Mouse (Mus musculus): Measurements from ENCODE around the gene Gamt.

DNA sequence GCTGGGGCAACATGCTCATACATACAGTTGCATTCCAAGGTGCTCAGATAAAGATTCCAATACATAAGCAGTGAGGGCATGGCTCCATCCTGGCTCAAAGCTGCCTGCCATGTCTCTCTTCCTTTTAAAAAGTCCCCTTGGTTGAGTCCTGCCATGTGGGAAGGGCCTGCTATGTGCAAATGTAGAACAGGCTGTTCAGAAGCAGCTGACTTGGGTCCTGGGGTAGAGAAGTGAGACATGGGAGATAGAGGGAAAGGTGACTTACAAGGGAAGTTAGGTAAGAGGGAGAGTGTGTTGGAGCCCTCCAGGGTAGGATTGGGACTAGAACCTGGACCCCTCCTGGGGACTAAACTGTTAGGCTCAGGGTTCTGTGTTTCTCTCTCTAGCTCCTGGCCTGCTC lies 8.8 kb downstream of the Gamt start:
- TF ChIP-seq CTCF (IDR thresholded peaks at IDR 0.05; ENCODE audit: low read depth, low read length) (no peak), POLR2A (IDR thresholded peaks at IDR 0.05; ENCODE audit: insufficient read depth, low read length) (no peak)

Measured in ES-Bruce4 (cell line).